Mouse (Mus musculus): ENCODE data around the gene AC124108.1.

AC124108.1 gene

GRCm38 (mm10) chr1:132202771-132203170 lies 11.5 kb downstream of the AC124108.1 start:
- DNase-seq: peak in 1 of 2 experiments; percentile 16

GRCm38 (mm10) chr1:132205958-132206357 lies 14.7 kb downstream of the AC124108.1 start:
- DNase-seq: no peak

- DNase-seq: no peak
Measured at GRCm38 (mm10) chr1:132206828-132207227, 15.6 kb downstream of the AC124108.1 start.

GRCm38 (mm10) chr1:132208154-132208553 lies 16.9 kb downstream of the AC124108.1 start:
- DNase-seq: peak; percentile 61 to 71

GRCm38 (mm10) chr1:132209400-132209799 lies 18.1 kb downstream of the AC124108.1 start:
- no peak for DNase-seq

- DNase-seq: peak; percentile 44 to 45
Measured at GRCm38 (mm10) chr1:132210922-132211321, 19.7 kb downstream of the AC124108.1 start.

GRCm38 (mm10) chr1:132211672-132212071 lies 20.4 kb downstream of the AC124108.1 start:
- DNase-seq: no peak

GRCm38 (mm10) chr1:132212218-132212617 lies 21.0 kb downstream of the AC124108.1 start:
- peak; percentile 47 to 60 for DNase-seq

- DNase-seq: peak; percentile 27 to 47
Measured at GRCm38 (mm10) chr1:132213076-132213475, 21.8 kb downstream of the AC124108.1 start.

- no peak for DNase-seq
Measured at GRCm38 (mm10) chr1:132216276-132216675, 25.0 kb downstream of the AC124108.1 start.

- no peak for DNase-seq
Measured at GRCm38 (mm10) chr1:132221627-132222026, 30.4 kb downstream of the AC124108.1 start.

- DNase-seq: no peak
Measured at GRCm38 (mm10) chr1:132222166-132222565, 30.9 kb downstream of the AC124108.1 start.

GRCm38 (mm10) chr1:132226297-132227080 lies 35.2 kb downstream of the AC124108.1 start:
- DNase-seq: no peak

GRCm38 (mm10) chr1:132229667-132230066 lies 38.4 kb downstream of the AC124108.1 start, which contains the start of gene Gm10188:
Gene Gm10188 (minus strand): TSS chr1:132229767.
- no peak for DNase-seq

- DNase-seq: no peak
Measured at GRCm38 (mm10) chr1:132231470-132232274, 40.4 kb downstream of the AC124108.1 start.

GRCm38 (mm10) chr1:132233566-132233965 lies 42.3 kb downstream of the AC124108.1 start:
- DNase-seq: peak; percentile 23 to 25

GRCm38 (mm10) chr1:132234757-132235273 lies 43.6 kb downstream of the AC124108.1 start:
- DNase-seq: no peak

- DNase-seq: peak; percentile 73 to 78
Measured at GRCm38 (mm10) chr1:132237585-132238159, 46.4 kb downstream of the AC124108.1 start.

GRCm38 (mm10) chr1:132245010-132245409 lies 53.8 kb downstream of the AC124108.1 start:
- no peak for DNase-seq

- DNase-seq: no peak
Measured at GRCm38 (mm10) chr1:132246137-132246536, 54.9 kb downstream of the AC124108.1 start.

- no peak for DNase-seq
Measured at GRCm38 (mm10) chr1:132246641-132247040, 55.4 kb downstream of the AC124108.1 start.

- DNase-seq: no peak
Measured at GRCm38 (mm10) chr1:132254467-132254866, 63.2 kb downstream of the AC124108.1 start.
